Mouse (Mus musculus) forebrain, embryonic 12.5 days (tissue): ENCODE data around the gene Acbd5. TPM values are rescaled to one million over a fixed set of nuclear protein-coding genes. Genes with fewer than 3 reads are reported as not detected.

Source experiments
- ATAC-seq: fragments of 200-750 bp; cut with Nextera tagmentation; 2 replicates; pipeline ENCODE4 v1.8.0; 2017; ENCODE audit warnings: moderate TSS enrichment; ENCODE audit not compliant: low FRiP score
- H3K27ac ChIP-seq: fragments of 300-500 bp; sonication (generic); 2 replicates; pipeline ENCODE4 v1.5.1; 2016; ENCODE audit warnings: mild to moderate bottlenecking
- H3K27me3 ChIP-seq: fragments of 300-500 bp; sonication (generic); 2 replicates; pipeline ENCODE4 v1.6.1; 2016; ENCODE audit warnings: mild to moderate bottlenecking
- H3K36me3 ChIP-seq: fragments of 300-500 bp; sonication (generic); replicated peaks from 2 replicates; pipeline ENCODE4 v1.6.1; 2016; ENCODE audit warnings: mild to moderate bottlenecking
- H3K4me1 ChIP-seq: fragments of 300-500 bp; sonication (generic); 2 replicates; pipeline ENCODE4 v1.6.1; 2016
- H3K4me2 ChIP-seq: fragments of 300-500 bp; sonication (generic); 2 replicates; pipeline ENCODE4 v1.6.1; 2016; ENCODE audit warnings: mild to moderate bottlenecking, moderate library complexity
- H3K4me3 ChIP-seq: fragments of 300-500 bp; sonication (generic); replicated peaks from 2 replicates; pipeline ENCODE4 v1.5.1; 2016; ENCODE audit warnings: mild to moderate bottlenecking
- H3K9ac ChIP-seq: fragments of 300-500 bp; sonication (generic); 2 replicates; pipeline ENCODE4 v1.6.1; 2016; ENCODE audit warnings: mild to moderate bottlenecking
- H3K9me3 ChIP-seq: fragments of 300-500 bp; sonication (generic); 2 replicates; pipeline ENCODE4 v1.6.1; 2016
- WGBS: fragments of 180-500 bp; shearing (Covaris S2); methylation state at CpG from one replicate; pipeline ENCODE4 v1.1.7; 2016; 5-methylcytosine and 5-hydroxymethylcytosine counted together
- polyA plus RNA-seq: library from polyadenylated mRNA; unstranded; fragments of >200 nt; fragmentation: Nextera tagmentation; extraction: Ambion mirVana; gene quantifications from 2 replicates; pipeline ENCODE4 v1.2.1, GENCODE M21; 2016

Gene Acbd5
- 56.7 and 64.7 TPM in 2 replicates for polyA plus RNA-seq

DNA sequence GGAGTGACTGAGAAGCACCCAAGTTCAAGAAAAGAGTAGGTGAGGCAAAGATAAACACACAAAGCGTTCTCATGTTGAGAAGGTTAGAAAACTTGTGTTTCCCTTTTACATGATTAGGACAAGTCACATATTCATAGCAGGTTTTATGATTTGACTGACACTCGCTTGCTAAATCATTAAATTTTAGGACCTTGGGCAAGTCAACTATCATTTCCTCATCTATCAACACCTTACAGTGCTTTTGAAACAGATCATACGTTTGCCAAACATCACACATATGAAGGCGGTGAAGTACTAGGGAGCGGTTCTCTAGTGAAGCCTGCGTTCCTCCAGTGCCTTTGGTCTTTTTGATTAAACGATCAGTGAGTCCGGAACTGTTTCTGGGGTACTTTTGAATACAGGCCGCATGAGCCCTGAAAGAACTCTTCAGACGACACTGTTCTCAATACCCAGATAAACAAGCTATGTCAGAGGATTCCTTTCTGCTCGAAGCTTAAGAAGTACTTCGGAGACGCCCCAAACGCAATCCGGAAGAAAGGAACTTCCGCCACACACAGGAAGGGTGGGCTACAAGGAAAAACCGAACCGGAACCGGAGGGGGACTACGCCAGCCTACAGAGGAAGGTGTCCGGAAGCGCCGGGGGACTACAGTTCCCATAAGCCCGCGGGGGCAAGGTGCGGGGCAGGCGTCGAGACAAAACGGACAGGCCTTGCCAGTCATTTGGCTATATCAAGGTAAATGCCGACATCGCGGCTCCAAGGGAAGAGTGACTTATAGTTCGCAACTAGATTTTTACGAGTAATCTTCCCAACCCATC is at the start of gene Acbd5:
Gene Acbd5 (plus strand): TSS at position 616 of the 818 bp plus-strand sequence.
- 3% methylated on average over 34 of the region's 34 CpGs for WGBS
- Histone ChIP-seq H3K27ac (peak within 1 kb of the TSS; percentile 94), H3K27me3 (no peaks in the 10 kb centered on the region), H3K9me3 (no peaks in the 10 kb centered on the region), H3K9ac (peak within 1 kb of the TSS; percentile 83), H3K4me3 (peak within 1 kb of the TSS; percentile 68), H3K36me3 (0 out of 2 replicates have a peak, but pooled peaks cover 5% of the 10 kb centered on the region), H3K4me1 (peaks cover 5% of the 10 kb centered on the region), H3K4me2 (peak within 1 kb of the TSS; percentile 97)
- ATAC-seq = peak; percentile 93

DNA sequence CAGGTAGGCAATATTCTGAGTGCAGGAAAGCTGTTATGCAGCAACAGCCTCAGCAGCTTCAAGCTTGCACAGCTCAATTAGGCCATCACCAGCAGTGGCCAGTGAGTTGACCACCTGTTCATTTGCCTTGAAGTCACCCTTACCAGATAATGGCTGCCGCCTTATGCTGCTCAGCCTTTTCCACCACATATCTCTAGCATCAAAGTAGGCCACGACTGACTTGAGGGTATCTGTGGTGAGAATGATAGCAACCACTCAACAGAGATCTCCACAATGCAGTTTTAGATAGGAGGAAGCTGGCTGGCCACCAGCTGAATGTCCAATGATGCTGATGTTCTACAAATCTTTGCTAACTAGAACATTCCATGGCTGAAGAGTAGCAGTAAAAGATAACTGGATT is 48.8 kb upstream of the Acbd5 start:
- whole genome bisulfite sequencing = 94% methylated on average over 2 of the region's 2 CpGs
- Histone ChIP-seq H3K36me3 (no peaks in the 10 kb centered on the region), H3K4me2 (no peak overlapping the region), H3K4me1 (peaks cover 17% of the 10 kb centered on the region), H3K9ac (no peak overlapping the region), H3K4me3 (no peak overlapping the region), H3K27ac (no peak overlapping the region), H3K27me3 (no peaks in the 10 kb centered on the region), H3K9me3 (no peaks in the 10 kb centered on the region)
- no peak for ATAC-seq

- no peak overlapping the region for H3K4me3 ChIP-seq
- ATAC-seq = no peak
- WGBS = 89% methylated on average over 4 of the region's 4 CpGs
- no peak overlapping the region for H3K27ac ChIP-seq
- no peaks in the 10 kb centered on the region for H3K27me3 ChIP-seq
- no peaks in the 10 kb centered on the region for H3K9me3 ChIP-seq
- peaks cover 17% of the 10 kb centered on the region for H3K4me1 ChIP-seq
- H3K9ac ChIP-seq = no peak overlapping the region
- no peak overlapping the region for H3K4me2 ChIP-seq
- H3K36me3 ChIP-seq = no peaks in the 10 kb centered on the region
These were observed 46.6 kb upstream of the Acbd5 start for GRCm38 (mm10) chr2:23021320-23021719.

DNA sequence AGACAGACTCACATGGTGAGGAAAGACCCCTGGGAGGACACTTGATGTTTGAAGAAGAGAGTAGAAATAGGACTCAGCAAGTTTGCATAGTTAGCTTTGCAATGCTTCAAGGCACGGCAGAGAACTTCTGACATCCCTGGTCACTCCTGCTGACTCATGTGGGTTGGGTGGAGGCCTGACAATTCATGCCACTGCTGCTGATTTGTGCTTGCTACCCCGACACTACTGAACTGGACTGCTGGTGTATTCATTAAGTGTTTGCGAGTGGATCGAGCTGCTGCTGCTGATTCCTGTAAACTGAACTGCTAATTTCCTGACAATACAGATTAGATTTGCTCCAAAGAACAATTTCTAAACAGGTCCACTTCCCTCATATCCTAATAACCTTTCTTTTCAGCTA is 46.2 kb upstream of the Acbd5 start:
- ATAC-seq = no peak
- WGBS = 29% methylated on average over 4 of the region's 4 CpGs

DNA sequence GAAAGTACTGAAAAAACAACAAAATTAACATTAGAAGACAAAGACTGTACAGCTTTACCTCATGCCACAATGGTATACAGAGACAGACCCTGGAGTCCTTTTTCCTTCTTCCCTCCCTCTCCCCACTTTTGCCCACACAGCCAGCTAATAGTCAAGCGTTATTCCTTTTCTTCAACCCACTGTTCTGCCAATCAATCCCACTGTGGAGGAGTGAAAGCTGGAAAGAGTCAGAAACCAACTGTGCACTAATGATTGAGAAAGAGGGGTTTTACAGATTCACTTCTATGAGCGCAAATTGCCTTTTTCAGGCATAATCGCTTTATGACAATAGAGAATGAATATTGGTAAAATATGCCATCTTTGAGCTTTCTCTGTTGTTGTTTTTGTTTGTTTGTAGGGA is 44.9 kb upstream of the Acbd5 start:
- Histone ChIP-seq H3K9ac (no peak overlapping the region), H3K4me1 (peaks cover 17% of the 10 kb centered on the region), H3K27ac (no peak overlapping the region), H3K27me3 (no peaks in the 10 kb centered on the region), H3K36me3 (no peaks in the 10 kb centered on the region), H3K4me3 (no peak overlapping the region), H3K9me3 (no peaks in the 10 kb centered on the region), H3K4me2 (no peak overlapping the region)
- ATAC-seq = no peak
- 71% methylated on average over 3 of the region's 3 CpGs for WGBS

More for the DNA sequence above, 46.2 kb upstream of the Acbd5 start:
- H3K4me2 ChIP-seq = no peak overlapping the region
- H3K27ac ChIP-seq = no peak overlapping the region
- H3K27me3 ChIP-seq = no peaks in the 10 kb centered on the region
- no peak overlapping the region for H3K4me3 ChIP-seq
- H3K9ac ChIP-seq = no peak overlapping the region
- H3K36me3 ChIP-seq = no peaks in the 10 kb centered on the region
- no peaks in the 10 kb centered on the region for H3K9me3 ChIP-seq
- peaks cover 17% of the 10 kb centered on the region for H3K4me1 ChIP-seq

DNA sequence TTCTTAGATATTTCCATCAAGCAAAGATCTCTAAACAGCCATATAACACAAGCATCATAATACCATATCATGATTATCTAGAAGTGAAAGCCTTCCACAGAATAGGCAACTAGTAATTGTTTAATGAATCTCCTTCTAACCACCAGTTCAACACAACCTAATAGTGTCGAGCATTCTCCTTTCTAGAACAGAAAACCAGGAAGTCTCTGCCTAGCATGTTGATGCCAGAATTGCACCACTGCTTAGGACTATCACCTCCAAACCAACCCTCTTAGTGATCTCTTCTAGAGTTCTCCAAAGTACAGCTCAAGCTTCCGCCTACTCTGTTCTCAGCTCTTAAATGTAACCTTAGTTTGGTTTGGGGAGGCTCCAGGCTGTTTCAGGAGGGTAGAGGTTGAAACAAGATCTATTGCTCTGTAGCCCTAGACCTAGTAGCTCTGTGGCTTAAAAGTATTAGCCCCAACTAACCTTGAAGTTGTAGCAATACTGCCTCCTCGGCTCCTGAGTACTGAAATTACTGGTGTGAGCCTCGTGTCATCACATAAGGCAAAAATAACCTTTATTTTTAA is 44.2 kb upstream of the Acbd5 start:
- 92% methylated on average over 4 of the region's 4 CpGs for WGBS
- no peaks in the 10 kb centered on the region for H3K36me3 ChIP-seq
- H3K9me3 ChIP-seq = no peaks in the 10 kb centered on the region

GRCm38 (mm10) chr2:23026379-23026778 is 41.6 kb upstream of the Acbd5 start:
- Histone ChIP-seq H3K27ac (no peak overlapping the region), H3K4me1 (peaks cover 17% of the 10 kb centered on the region), H3K4me2 (no peak overlapping the region), H3K9ac (no peak overlapping the region), H3K36me3 (no peaks in the 10 kb centered on the region; the same call in 1 of the 2 replicates), H3K27me3 (no peaks in the 10 kb centered on the region), H3K4me3 (no peak overlapping the region), H3K9me3 (peaks cover 3% of the 10 kb centered on the region; the same call in 1 of the 2 replicates)
- WGBS = 94% methylated on average over 1 of the region's 1 CpGs
- no peak for ATAC-seq

More for the DNA sequence above, 44.2 kb upstream of the Acbd5 start:
- Histone ChIP-seq H3K9ac (no peak overlapping the region), H3K27me3 (no peaks in the 10 kb centered on the region), H3K4me3 (no peak overlapping the region), H3K4me2 (no peak overlapping the region), H3K4me1 (peaks cover 17% of the 10 kb centered on the region), H3K27ac (no peak overlapping the region)
- no peak for ATAC-seq

- no peaks in the 10 kb centered on the region for H3K4me1 ChIP-seq
- 88% methylated on average over 4 of the region's 4 CpGs for WGBS
These were observed 39.1 kb upstream of the Acbd5 start for GRCm38 (mm10) chr2:23028826-23029225.

DNA sequence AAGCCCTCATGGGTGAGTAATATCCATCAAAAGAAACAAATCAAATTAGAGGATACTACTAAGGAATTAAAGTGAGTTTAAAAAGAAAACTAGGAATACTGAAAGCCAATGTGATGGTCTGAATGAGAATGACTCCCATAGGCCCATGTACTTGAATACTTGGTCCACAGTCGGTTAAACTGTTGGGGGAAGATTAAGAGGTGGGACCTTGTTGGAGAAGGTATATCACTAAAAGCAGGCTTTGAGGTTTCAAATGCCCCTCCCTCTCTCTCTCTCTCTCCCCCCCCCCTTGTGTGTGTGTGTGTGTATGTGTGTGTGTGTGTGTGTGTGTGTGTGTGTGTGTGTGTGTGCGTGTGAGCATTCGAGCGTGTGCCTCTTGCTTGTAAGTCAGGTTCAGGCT is 37.3 kb upstream of the Acbd5 start:
- H3K4me3 ChIP-seq = no peak overlapping the region
- H3K9ac ChIP-seq = no peak overlapping the region
- H3K9me3 ChIP-seq = peaks cover 3% of the 10 kb centered on the region; the same call in 1 of the 2 replicates
- H3K36me3 ChIP-seq = no peaks in the 10 kb centered on the region; the same call in 1 of the 2 replicates
- H3K27me3 ChIP-seq = no peaks in the 10 kb centered on the region
- 95% methylated on average over 1 of the region's 4 CpGs for WGBS
- no peak overlapping the region for H3K4me2 ChIP-seq
- ATAC-seq = no peak
- H3K4me1 ChIP-seq = no peaks in the 10 kb centered on the region; the same call in 1 of the 2 replicates
- H3K27ac ChIP-seq = no peak overlapping the region

More at GRCm38 (mm10) chr2:23028826-23029225, 39.1 kb upstream of the Acbd5 start:
- Histone ChIP-seq H3K9me3 (peaks cover 3% of the 10 kb centered on the region; the same call in 1 of the 2 replicates), H3K9ac (no peak overlapping the region), H3K36me3 (no peaks in the 10 kb centered on the region; the same call in 1 of the 2 replicates), H3K4me2 (no peak overlapping the region), H3K27ac (no peak overlapping the region), H3K4me3 (no peak overlapping the region), H3K27me3 (no peaks in the 10 kb centered on the region)
- ATAC-seq = no peak

- 94% methylated on average over 3 of the region's 3 CpGs for WGBS
- H3K4me1 ChIP-seq = peaks cover 20% of the 10 kb centered on the region
These were observed 33.1 kb upstream of the Acbd5 start for GRCm38 (mm10) chr2:23034692-23035435.

GRCm38 (mm10) chr2:23035467-23035866 is 32.5 kb upstream of the Acbd5 start:
- Histone ChIP-seq H3K4me3 (no peak overlapping the region), H3K9ac (no peak overlapping the region), H3K27ac (no peak overlapping the region), H3K9me3 (no peaks in the 10 kb centered on the region), H3K4me1 (peaks cover 20% of the 10 kb centered on the region), H3K27me3 (no peaks in the 10 kb centered on the region), H3K36me3 (no peaks in the 10 kb centered on the region; the same call in 1 of the 2 replicates), H3K4me2 (no peak overlapping the region)
- WGBS = 95% methylated on average over 1 of the region's 1 CpGs
- ATAC-seq = no peak

More at GRCm38 (mm10) chr2:23034692-23035435, 33.1 kb upstream of the Acbd5 start:
- Histone ChIP-seq H3K4me2 (no peak overlapping the region), H3K4me3 (no peak overlapping the region), H3K27me3 (no peaks in the 10 kb centered on the region), H3K9ac (no peak overlapping the region), H3K9me3 (peaks cover 1% of the 10 kb centered on the region; the same call in 1 of the 2 replicates), H3K36me3 (no peaks in the 10 kb centered on the region; the same call in 1 of the 2 replicates), H3K27ac (no peak overlapping the region)
- ATAC-seq = no peak
